Mouse (Mus musculus) heart, embryonic 12.5 days (tissue): Measurements from ENCODE around the gene Eps8l3. TPM values are rescaled to one million over a fixed set of nuclear protein-coding genes. Genes with fewer than 3 reads are reported as not detected.

ENCODE experiments used
- ATAC-seq: fragments of 200-750 bp; cut with Nextera tagmentation; 2 replicates; pipeline ENCODE4 v1.8.0; 2017; ENCODE audit warnings: moderate TSS enrichment, moderate library complexity; ENCODE audit not compliant: insufficient number of reproducible peaks, low FRiP score
- H3K27ac ChIP-seq: fragments of 300-500 bp; sonication (generic); 2 replicates; pipeline ENCODE4 v1.5.1; 2016; ENCODE audit warnings: mild to moderate bottlenecking, moderate library complexity; ENCODE audit not compliant: poor library complexity, severe bottlenecking
- H3K27me3 ChIP-seq: fragments of 300-500 bp; sonication (generic); replicated peaks from 2 replicates; pipeline ENCODE4 v1.6.1; 2016; ENCODE audit warnings: mild to moderate bottlenecking, moderate library complexity
- H3K36me3 ChIP-seq: fragments of 300-500 bp; sonication (generic); 2 replicates; pipeline ENCODE4 v1.6.1; 2016; ENCODE audit warnings: mild to moderate bottlenecking, moderate library complexity
- H3K4me1 ChIP-seq: fragments of 300-500 bp; sonication (generic); replicated peaks from 2 replicates; pipeline ENCODE4 v1.6.1; 2016; ENCODE audit warnings: mild to moderate bottlenecking
- H3K4me2 ChIP-seq: fragments of 300-500 bp; sonication (generic); 2 replicates; pipeline ENCODE4 v1.6.1; 2016; ENCODE audit warnings: mild to moderate bottlenecking, moderate library complexity
- H3K4me3 ChIP-seq: fragments of 300-500 bp; sonication (generic); 2 replicates; pipeline ENCODE4 v1.5.1; 2016; ENCODE audit warnings: mild to moderate bottlenecking
- H3K9ac ChIP-seq: fragments of 300-500 bp; sonication (generic); 2 replicates; pipeline ENCODE4 v1.6.1; 2016; ENCODE audit warnings: mild to moderate bottlenecking, moderate library complexity
- H3K9me3 ChIP-seq: fragments of 300-500 bp; sonication (generic); replicated peaks from 2 replicates; pipeline ENCODE4 v1.6.1; 2016; ENCODE audit warnings: mild to moderate bottlenecking, moderate library complexity
- WGBS: fragments of 180-500 bp; shearing (Covaris S2); methylation state at CpG from one replicate; pipeline ENCODE4 v1.1.7; 2016; 5-methylcytosine and 5-hydroxymethylcytosine counted together
- polyA plus RNA-seq: library from polyadenylated mRNA; unstranded; fragments of >200 nt; fragmentation: Nextera tagmentation; extraction: Ambion mirVana; gene quantifications from 2 replicates; pipeline ENCODE4 v1.2.1, GENCODE M21; 2016

Gene Eps8l3
- 0.23 TPM in 1 of 2 replicates, not detected in the other for polyA plus RNA-seq

DNA sequence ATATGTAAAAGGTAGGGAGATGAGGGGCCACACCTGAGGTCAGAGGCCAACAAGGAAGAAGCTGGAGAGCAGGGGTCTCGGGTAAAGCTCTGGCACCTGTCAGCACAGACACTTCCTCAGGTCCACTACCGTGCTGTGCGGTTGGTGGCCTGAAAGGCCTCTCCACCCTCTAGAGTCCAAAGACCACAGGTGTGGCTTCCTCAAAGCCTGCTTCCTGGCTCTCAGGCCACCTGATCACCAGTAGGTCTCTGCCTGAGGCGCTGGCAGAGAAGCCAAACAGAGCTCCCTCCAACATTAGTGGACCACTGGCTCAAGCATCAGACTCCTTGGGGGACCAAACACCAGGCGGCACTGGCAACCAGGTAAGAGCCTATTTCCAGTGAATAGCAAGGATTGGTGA is at the start of gene Eps8l3:
Gene Eps8l3 (plus strand): TSS at position 225 of the 400 bp plus-strand sequence.
- Histone ChIP-seq H3K4me1 (peaks cover 5% of the 10 kb centered on the region), H3K9me3 (no peaks in the 10 kb centered on the region), H3K27me3 (peaks cover 2% of the 10 kb centered on the region; the same call in 1 of the 2 replicates), H3K4me3 (no peak within 1 kb of the TSS), H3K4me2 (no peak within 1 kb of the TSS), H3K36me3 (no peaks in the 10 kb centered on the region), H3K27ac (no peak within 1 kb of the TSS), H3K9ac (no peak within 1 kb of the TSS)
- WGBS, result 80% methylated on average over 5 of the region's 5 CpGs
- no peak for ATAC-seq

DNA sequence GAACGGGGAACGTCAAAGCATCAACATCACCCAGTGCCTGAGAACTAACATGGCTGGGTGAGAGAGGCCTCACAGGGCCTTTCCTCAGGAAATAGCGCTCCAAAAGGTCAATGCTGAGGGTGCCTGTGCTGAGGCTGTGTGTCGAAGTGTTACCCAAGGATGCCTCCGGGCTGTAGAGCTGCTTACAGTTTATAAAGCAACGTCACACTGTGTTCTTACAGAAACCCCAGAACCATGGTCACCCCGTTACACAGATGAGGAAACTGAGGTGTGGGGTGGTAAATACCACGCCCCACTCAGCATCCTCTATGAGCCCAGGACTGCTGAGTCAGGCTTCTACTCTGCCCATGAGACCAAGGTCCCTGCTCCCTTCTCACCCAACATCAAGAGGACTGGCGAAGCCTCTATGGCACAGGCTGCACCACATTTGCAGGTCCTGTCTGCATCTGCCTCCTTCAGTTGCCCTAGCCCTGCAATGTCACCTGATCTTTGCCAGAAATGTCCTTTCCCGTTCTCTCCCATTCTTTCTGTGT is 49.1 kb upstream of the Eps8l3 start:
- H3K36me3 ChIP-seq, result no peaks in the 10 kb centered on the region
- no peak for ATAC-seq
- 74% methylated on average over 10 of the region's 10 CpGs for WGBS
- no peak overlapping the region for H3K4me3 ChIP-seq
- H3K9me3 ChIP-seq, result no peaks in the 10 kb centered on the region
- H3K9ac ChIP-seq, result no peak overlapping the region
- peaks cover 5% of the 10 kb centered on the region for H3K27me3 ChIP-seq
- H3K4me1 ChIP-seq, result peaks cover 16% of the 10 kb centered on the region
- no peak overlapping the region for H3K4me2 ChIP-seq
- no peak overlapping the region for H3K27ac ChIP-seq

DNA sequence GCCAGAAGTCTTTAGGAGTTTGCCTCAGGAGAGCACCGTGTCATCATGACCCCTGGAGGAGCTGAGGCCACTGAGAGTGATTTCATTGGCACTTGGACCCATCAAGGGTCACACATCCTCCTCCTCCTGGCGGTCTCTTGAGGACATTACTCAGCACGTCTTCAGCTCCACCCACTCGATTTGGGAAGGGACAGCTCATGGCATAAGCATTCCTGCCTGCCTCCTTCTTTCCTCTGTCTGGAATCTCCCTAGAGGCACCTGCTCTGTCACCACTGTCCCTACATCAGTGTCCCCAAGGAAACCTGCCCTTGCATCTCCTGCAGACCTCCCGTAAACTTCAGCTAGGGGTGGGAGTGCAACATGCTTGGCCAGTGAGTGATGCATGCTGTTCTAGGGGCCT is 48.5 kb upstream of the Eps8l3 start:
- Histone ChIP-seq H3K4me1 (peaks cover 22% of the 10 kb centered on the region), H3K27ac (no peak overlapping the region), H3K4me2 (no peak overlapping the region), H3K9me3 (no peaks in the 10 kb centered on the region), H3K9ac (no peak overlapping the region), H3K36me3 (no peaks in the 10 kb centered on the region), H3K27me3 (peaks cover 5% of the 10 kb centered on the region), H3K4me3 (no peak overlapping the region)
- 33% methylated on average over 5 of the region's 5 CpGs for WGBS
- ATAC-seq, result no peak

DNA sequence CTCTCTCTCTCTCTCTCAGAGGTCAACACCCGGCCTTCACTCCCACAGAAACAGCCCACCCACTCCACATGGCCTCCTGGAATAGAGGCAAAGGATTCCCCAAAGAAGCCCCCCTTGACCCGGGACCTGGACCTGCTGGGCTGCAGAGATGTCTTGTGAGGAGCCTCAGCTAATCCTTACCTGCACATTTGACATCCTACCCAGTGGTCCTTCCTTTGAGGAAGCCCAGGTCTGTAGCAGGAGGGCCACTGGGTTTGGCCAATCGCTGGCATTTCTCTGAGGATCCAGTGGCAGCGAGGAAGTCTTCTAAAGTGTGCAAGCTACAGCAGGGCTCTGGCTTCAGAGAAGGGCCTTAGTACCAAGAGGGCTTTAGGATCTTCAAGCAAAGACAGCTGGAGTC is 48.0 kb upstream of the Eps8l3 start:
- H3K4me2 ChIP-seq, result no peak overlapping the region
- no peaks in the 10 kb centered on the region for H3K9me3 ChIP-seq
- H3K9ac ChIP-seq, result no peak overlapping the region
- H3K4me3 ChIP-seq, result no peak overlapping the region
- no peaks in the 10 kb centered on the region for H3K36me3 ChIP-seq
- no peak for ATAC-seq
- H3K4me1 ChIP-seq, result peaks cover 22% of the 10 kb centered on the region
- no peak overlapping the region for H3K27ac ChIP-seq
- peaks cover 5% of the 10 kb centered on the region for H3K27me3 ChIP-seq
- 74% methylated on average over 4 of the region's 4 CpGs for WGBS

DNA sequence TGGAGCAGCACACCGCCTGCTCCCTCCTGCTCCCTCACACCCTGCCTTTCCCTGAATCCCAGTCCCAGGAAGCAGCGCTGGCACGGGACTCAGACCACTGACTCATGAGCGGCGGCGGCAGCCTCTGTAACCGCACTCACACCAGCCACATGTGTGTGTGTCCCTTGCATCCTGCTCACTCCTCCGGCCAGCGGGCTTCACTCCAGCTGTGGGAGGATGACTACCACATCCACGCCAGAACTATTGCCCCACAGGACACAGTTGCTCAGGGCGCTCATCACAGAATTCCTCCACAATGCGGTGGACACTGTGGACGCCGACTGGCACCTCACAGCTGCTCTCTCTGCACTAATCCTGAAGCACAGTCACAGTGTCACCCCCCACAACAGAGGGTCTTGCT is 47.4 kb upstream of the Eps8l3 start:
- no peak overlapping the region for H3K4me3 ChIP-seq
- no peak overlapping the region for H3K27ac ChIP-seq
- H3K27me3 ChIP-seq, result peaks cover 5% of the 10 kb centered on the region
- WGBS, result 55% methylated on average over 14 of the region's 14 CpGs
- peaks cover 22% of the 10 kb centered on the region for H3K4me1 ChIP-seq
- H3K36me3 ChIP-seq, result no peaks in the 10 kb centered on the region
- no peak overlapping the region for H3K4me2 ChIP-seq
- no peaks in the 10 kb centered on the region for H3K9me3 ChIP-seq
- H3K9ac ChIP-seq, result no peak overlapping the region
- ATAC-seq, result no peak

DNA sequence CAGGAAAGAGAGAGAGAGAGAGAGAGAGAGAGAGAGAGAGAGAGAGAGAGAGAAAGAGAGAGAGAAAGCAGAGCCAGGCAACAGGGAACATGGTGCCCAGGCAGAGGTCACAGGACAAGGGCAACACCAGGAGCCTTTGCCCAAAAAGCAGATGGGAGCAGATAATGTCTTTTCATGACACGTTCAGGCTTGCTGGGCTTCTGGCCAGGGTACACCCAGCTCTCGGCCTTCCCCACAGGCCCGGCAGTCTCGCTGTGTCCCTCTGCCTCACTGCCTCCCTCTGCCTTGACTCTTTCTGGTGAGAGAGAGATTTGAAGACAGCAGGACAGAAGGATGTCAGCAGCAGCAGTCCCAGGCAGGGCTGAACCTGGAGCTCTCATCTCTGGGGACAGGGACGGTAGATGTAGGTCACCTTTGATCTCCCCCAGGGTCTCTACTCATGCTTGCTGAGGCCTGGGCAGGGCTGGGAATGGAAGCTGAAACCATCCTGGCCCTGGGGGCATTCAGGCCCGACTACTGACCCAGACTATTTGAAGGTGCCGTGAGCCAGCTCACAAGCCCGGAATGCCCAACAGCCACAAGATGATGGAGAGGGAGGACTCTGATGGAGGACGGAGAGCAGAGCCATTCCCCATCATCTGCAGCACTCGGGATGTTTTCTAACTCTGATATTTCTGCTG is 45.0 kb upstream of the Eps8l3 start:
- 57% methylated on average over 10 of the region's 10 CpGs for WGBS
- no peaks in the 10 kb centered on the region for H3K36me3 ChIP-seq
- H3K4me3 ChIP-seq, result no peak overlapping the region
- H3K4me2 ChIP-seq, result no peak overlapping the region
- no peak overlapping the region for H3K27ac ChIP-seq
- H3K4me1 ChIP-seq, result peaks cover 22% of the 10 kb centered on the region
- peaks cover 5% of the 10 kb centered on the region for H3K27me3 ChIP-seq
- H3K9ac ChIP-seq, result no peak overlapping the region
- H3K9me3 ChIP-seq, result no peaks in the 10 kb centered on the region
- ATAC-seq, result no peak

DNA sequence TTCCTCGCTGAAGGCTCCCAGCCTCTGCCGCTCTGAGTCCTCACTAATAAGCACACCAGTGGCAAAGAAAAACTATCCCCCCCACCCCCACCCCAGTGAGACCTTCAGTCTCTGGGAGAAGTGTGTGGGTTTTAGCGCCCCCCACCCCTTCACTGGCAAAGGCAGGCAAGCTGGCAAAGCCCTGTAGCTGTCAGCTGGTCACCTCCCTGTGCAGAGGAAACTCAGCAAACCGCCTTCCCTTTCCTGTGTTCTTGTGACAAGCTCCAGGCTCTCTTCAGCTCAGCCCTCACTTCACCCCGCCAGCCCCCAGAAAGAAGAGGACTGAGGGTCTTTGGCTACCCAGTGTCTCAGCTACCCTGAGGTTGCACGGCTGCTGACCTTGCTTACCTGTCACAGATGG is 44.4 kb upstream of the Eps8l3 start:
- 60% methylated on average over 6 of the region's 6 CpGs for WGBS
- no peak; the same call in 1 of the 2 replicates for ATAC-seq

DNA sequence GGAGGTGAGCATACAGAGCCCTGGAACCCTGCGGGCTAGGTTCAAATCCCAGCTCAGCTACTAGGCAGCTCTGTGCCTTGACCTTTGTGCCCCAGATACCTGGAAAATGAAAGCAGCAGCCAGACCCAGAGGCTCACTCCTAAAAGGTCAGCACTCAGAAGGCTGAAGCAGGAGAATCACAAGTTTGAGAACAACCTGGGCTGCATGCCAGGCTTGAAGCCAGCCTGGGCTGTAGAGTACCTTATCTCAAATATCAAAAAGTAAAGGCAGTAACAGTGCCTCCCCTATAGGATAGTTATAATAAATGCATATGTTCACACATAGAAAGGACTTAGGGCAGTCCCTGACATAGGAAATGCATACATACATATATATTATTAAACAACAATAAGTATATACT is 43.7 kb upstream of the Eps8l3 start:
- no peak overlapping the region for H3K4me2 ChIP-seq
- H3K36me3 ChIP-seq, result no peaks in the 10 kb centered on the region
- no peak overlapping the region for H3K27ac ChIP-seq
- WGBS, result 76% methylated on average over 1 of the region's 1 CpGs
- peaks cover 5% of the 10 kb centered on the region for H3K27me3 ChIP-seq
- H3K9me3 ChIP-seq, result no peaks in the 10 kb centered on the region
- ATAC-seq, result no peak
- H3K4me1 ChIP-seq, result peaks cover 22% of the 10 kb centered on the region
- no peak overlapping the region for H3K9ac ChIP-seq
- no peak overlapping the region for H3K4me3 ChIP-seq

More for the DNA sequence above, 44.4 kb upstream of the Eps8l3 start:
- H3K36me3 ChIP-seq, result no peaks in the 10 kb centered on the region
- H3K4me2 ChIP-seq, result no peak overlapping the region
- H3K4me1 ChIP-seq, result peaks cover 22% of the 10 kb centered on the region
- no peaks in the 10 kb centered on the region for H3K9me3 ChIP-seq
- H3K9ac ChIP-seq, result no peak overlapping the region
- H3K27me3 ChIP-seq, result peaks cover 5% of the 10 kb centered on the region
- H3K27ac ChIP-seq, result no peak overlapping the region
- no peak overlapping the region for H3K4me3 ChIP-seq

DNA sequence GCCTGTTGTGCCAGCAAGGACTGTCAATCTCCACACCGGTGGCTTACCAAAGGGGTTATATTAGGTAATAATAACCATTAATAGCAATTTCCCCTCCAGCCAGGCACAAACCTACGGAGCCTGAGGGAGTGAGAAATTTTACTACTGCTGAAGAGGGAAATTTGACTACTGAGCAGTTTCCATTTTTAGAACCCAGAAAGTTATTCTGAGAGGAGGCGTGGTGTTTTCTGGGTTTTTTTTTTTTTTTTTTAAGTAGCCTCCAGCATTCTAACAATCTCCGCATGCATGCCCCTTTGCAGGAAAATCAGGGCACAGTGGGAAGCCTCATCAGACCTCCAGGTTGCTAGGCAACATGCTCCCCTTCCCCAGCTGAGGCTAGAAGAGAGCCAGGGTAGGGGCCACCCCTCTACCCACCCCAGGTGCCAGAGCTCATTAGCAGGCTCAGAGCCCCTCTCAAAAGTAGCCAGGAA is 43.1 kb upstream of the Eps8l3 start:
- Histone ChIP-seq H3K4me1 (peaks cover 22% of the 10 kb centered on the region), H3K27ac (no peak overlapping the region), H3K4me2 (no peak overlapping the region), H3K27me3 (peaks cover 5% of the 10 kb centered on the region), H3K9me3 (no peaks in the 10 kb centered on the region), H3K9ac (no peak overlapping the region), H3K4me3 (no peak overlapping the region), H3K36me3 (no peaks in the 10 kb centered on the region)
- ATAC-seq, result no peak
- WGBS, result 37% methylated on average over 4 of the region's 4 CpGs

DNA sequence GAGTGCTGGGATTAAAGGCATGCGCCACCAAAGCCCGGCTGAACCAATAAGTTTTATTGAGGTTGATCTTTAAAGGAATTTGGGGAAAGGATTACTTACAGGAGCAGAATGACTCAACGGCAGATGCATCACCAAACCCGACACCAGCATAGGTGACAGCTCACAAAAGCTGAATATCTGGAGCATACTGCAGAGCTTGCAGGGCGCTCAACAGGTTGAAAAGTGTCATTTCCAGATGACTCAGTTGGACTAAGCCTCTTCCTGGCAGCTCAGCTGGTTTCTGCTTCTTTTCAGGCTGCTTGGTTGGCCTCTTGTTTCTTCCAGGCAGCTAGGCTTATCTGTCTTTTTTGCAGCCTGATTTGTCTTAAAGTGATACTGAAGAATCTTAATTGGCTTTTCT is 41.7 kb upstream of the Eps8l3 start:
- H3K27ac ChIP-seq, result no peak overlapping the region
- H3K4me1 ChIP-seq, result peaks cover 18% of the 10 kb centered on the region
- H3K9ac ChIP-seq, result no peak overlapping the region
- ATAC-seq, result no peak
- H3K27me3 ChIP-seq, result no peaks in the 10 kb centered on the region
- H3K36me3 ChIP-seq, result no peaks in the 10 kb centered on the region
- H3K4me3 ChIP-seq, result no peak overlapping the region
- H3K9me3 ChIP-seq, result no peaks in the 10 kb centered on the region
- 90% methylated on average over 5 of the region's 5 CpGs for WGBS
- H3K4me2 ChIP-seq, result no peak overlapping the region

DNA sequence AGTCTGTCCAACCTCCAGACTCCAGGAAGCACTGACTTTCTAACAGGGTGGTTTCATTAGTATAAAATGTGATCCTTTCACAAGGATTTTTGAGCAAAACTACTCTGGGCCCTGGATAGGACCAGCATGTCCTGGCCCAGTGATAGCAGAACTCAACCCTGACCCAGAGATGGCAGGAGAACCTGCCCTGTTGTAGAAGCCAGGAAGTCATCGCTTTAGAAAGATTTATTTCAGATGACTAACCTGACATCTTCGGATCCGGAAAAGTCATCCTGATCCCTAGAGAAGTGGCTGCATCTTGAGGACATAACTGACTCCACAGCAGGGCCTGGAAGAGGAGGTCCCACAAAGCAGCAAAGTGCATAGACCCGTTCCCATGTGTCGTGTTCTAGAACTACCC is 37.2 kb upstream of the Eps8l3 start:
- WGBS, result 86% methylated on average over 5 of the region's 5 CpGs
- ATAC-seq, result no peak
- no peak overlapping the region for H3K4me2 ChIP-seq
- H3K27ac ChIP-seq, result no peak overlapping the region
- H3K36me3 ChIP-seq, result no peaks in the 10 kb centered on the region
- peaks cover 13% of the 10 kb centered on the region for H3K4me1 ChIP-seq
- H3K9me3 ChIP-seq, result no peaks in the 10 kb centered on the region
- H3K4me3 ChIP-seq, result no peak overlapping the region
- no peak overlapping the region for H3K9ac ChIP-seq
- H3K27me3 ChIP-seq, result no peaks in the 10 kb centered on the region

DNA sequence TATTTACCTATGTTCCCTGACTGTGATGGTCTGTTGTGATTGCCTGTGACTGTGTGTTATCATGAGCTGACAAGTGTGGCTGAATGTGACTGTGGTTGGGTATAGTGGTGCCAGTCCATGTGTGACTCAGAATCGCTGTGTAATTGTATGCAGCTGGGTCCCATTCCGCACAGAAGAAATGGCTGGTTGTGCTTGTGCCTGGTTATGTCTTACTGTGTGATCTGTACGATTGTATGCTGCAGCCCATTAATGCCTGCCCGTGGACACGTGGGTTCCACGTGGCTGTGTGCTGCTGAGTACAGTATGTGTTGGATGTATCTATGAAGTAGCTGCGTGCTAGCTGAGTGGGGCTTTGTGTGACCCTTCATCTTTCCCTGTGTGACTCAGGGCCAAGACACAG is 36.2 kb upstream of the Eps8l3 start:
- Histone ChIP-seq H3K9me3 (no peaks in the 10 kb centered on the region), H3K9ac (no peak overlapping the region), H3K27me3 (no peaks in the 10 kb centered on the region), H3K36me3 (no peaks in the 10 kb centered on the region), H3K4me1 (peaks cover 13% of the 10 kb centered on the region), H3K4me2 (no peak overlapping the region), H3K27ac (no peak overlapping the region), H3K4me3 (no peak overlapping the region)
- 73% methylated on average over 7 of the region's 7 CpGs for WGBS
- ATAC-seq, result no peak
